Mouse (Mus musculus) lung, adult 2 months (tissue): ENCODE measurements around the gene Cacna1e.

Experiments used
- CTCF ChIP-seq: fragments of 200-500 bp; IDR thresholded peaks from 2 replicates; pipeline ENCODE4 v1.5.1; 2011; ENCODE audit warnings: mild to moderate bottlenecking, low read length, control low read depth; ENCODE audit not compliant: insufficient read depth
- POLR2A ChIP-seq: fragments of 200-500 bp; IDR thresholded peaks from 2 replicates; pipeline ENCODE4 v1.6.1; 2011; ENCODE audit warnings: low read depth, mild to moderate bottlenecking, control low read depth, low read length, borderline replicate concordance; ENCODE audit errors: extremely low read depth

DNA sequence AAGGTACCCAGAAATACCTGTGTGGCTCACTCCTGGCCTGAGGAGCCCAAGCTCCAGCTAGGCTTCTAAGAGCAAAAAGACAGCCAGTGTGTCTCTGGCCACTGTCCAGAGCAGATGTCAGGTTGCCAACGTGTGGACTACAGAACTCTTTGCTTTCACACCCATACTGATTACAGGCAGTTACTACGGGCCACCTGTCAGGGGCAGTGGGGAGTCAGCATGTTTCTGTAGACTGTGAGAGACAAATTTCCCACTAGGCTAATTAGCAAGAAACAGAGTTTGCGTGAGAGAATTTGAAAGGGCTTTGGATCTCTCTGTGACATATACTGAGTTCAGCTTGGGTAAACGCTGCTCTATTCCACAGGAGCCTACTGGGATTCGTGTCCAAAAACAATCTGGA is 466.0 kb downstream of the Cacna1e start:
- no peak for TF ChIP-seq POLR2A
- no peak for TF ChIP-seq CTCF
